Mouse (Mus musculus): ENCODE measurements around the gene Snx1. TPM values are rescaled to one million over a fixed set of nuclear protein-coding genes. Genes with fewer than 3 reads are reported as not detected.

Snx1 gene
- total RNA-seq, 1 experiment, result 42.4 TPM

GRCm38 (mm10) chr9:66125543-66126455, 588 bp downstream of the Snx1 start:
- no peak for DNase-seq (ENCODE audit: low read depth, low spot score)
- no peaks in the 10 kb centered on the region; the same call in 1 of the 2 replicates for H3K36me3 ChIP-seq (ENCODE audit: control insufficient read depth, insufficient read depth, low read length, poor library complexity, severe bottlenecking)
- H3K4me1 ChIP-seq (ENCODE audit: control insufficient read depth in 2 of 2, insufficient read depth in 2 of 2, low read length in 2 of 2, poor library complexity in 1 of 2), result peaks cover 0 to 3% of the 10 kb centered on the region in 2 experiments; a peak in 1 of 4 replicates
- no peak overlapping the region for H3K27ac ChIP-seq (ENCODE audit: insufficient read depth, low read depth, low read length, poor library complexity, severe bottlenecking)
- H3K4me3 ChIP-seq (ENCODE audit: insufficient read depth in 1 of 2, low read depth in 1 of 2, low read length in 2 of 2, poor library complexity in 1 of 2, severe bottlenecking in 1 of 2), result peak overlapping the region; percentile 72 to 76
- TF ChIP-seq ZC3H11A (IDR thresholded peaks at IDR 0.05; ENCODE audit: borderline replicate concordance, low read depth, low read length) (no peak), CHD2 (IDR thresholded peaks at IDR 0.05; ENCODE audit: low read depth, low read length) (no peak), MAFK (IDR thresholded peaks at IDR 0.05; ENCODE audit: insufficient read depth, low read depth, low read length) (no peak), HCFC1 (IDR thresholded peaks at IDR 0.05; ENCODE audit: borderline replicate concordance, insufficient read depth, low read length) (no peak), ZNF384 (IDR thresholded peaks at IDR 0.05; ENCODE audit: low read depth, low read length) (no peak)
- no peaks in the 10 kb centered on the region for H3K9me3 ChIP-seq (ENCODE audit: control insufficient read depth, insufficient read depth, low read depth, low read length)
- in situ Hi-C loops (cut with MboI; ENCODE audit: low sequenced_read_pairs in 2 of 2, unreplicated experiment in 2 of 2), result no loop called here
- peak overlapping the region; percentile 10; the same call in 1 of the 2 replicates for H3K9ac ChIP-seq (ENCODE audit: insufficient read depth, low read depth, low read length, poor library complexity, severe bottlenecking)

GRCm38 (mm10) chr9:66124681-66125542, 1.5 kb downstream of the Snx1 start:
- H3K27ac ChIP-seq (ENCODE audit: insufficient read depth, low read depth, low read length, poor library complexity, severe bottlenecking), result no peak overlapping the region
- in situ Hi-C loops (cut with MboI; ENCODE audit: low sequenced_read_pairs in 2 of 2, unreplicated experiment in 2 of 2), result no loop called here
- H3K4me3 ChIP-seq (ENCODE audit: insufficient read depth in 1 of 2, low read depth in 1 of 2, low read length in 2 of 2, poor library complexity in 1 of 2, severe bottlenecking in 1 of 2), result peak overlapping the region; percentile 63 to 92
- peak overlapping the region; percentile 19 for H3K9ac ChIP-seq (ENCODE audit: insufficient read depth, low read depth, low read length, poor library complexity, severe bottlenecking)
- DNase-seq (ENCODE audit: low read depth, low spot score), result peak; percentile 96
- no peaks in the 10 kb centered on the region for H3K36me3 ChIP-seq (ENCODE audit: control insufficient read depth, insufficient read depth, low read length, poor library complexity, severe bottlenecking)
- H3K9me3 ChIP-seq (ENCODE audit: control insufficient read depth, insufficient read depth, low read depth, low read length), result no peaks in the 10 kb centered on the region
- TF ChIP-seq HCFC1 (IDR thresholded peaks at IDR 0.05; ENCODE audit: borderline replicate concordance, insufficient read depth, low read length) (peak; percentile 84), CHD2 (IDR thresholded peaks at IDR 0.05; ENCODE audit: low read depth, low read length) (no peak), ZNF384 (IDR thresholded peaks at IDR 0.05; ENCODE audit: low read depth, low read length) (peak; percentile 62; the same call in 1 of the 2 replicates)
- H3K4me1 ChIP-seq (ENCODE audit: control insufficient read depth in 2 of 2, insufficient read depth in 2 of 2, low read length in 2 of 2, poor library complexity in 1 of 2), result peaks cover 0 to 3% of the 10 kb centered on the region in 2 experiments; a peak in 1 of 4 replicates

- H3K9me3 ChIP-seq (ENCODE audit: control insufficient read depth, insufficient read depth, low read depth, low read length), result no peaks in the 10 kb centered on the region
- no peak overlapping the region for H3K27ac ChIP-seq (ENCODE audit: insufficient read depth, low read depth, low read length, poor library complexity, severe bottlenecking)
- H3K9ac ChIP-seq (ENCODE audit: insufficient read depth, low read depth, low read length, poor library complexity, severe bottlenecking), result peak overlapping the region; percentile 19
- H3K4me3 ChIP-seq (ENCODE audit: insufficient read depth in 1 of 2, low read depth in 1 of 2, low read length in 2 of 2, poor library complexity in 1 of 2, severe bottlenecking in 1 of 2), result peak overlapping the region; percentile 63 to 92
- peaks cover 0 to 3% of the 10 kb centered on the region in 2 experiments; a peak in 1 of 4 replicates for H3K4me1 ChIP-seq (ENCODE audit: control insufficient read depth in 2 of 2, insufficient read depth in 2 of 2, low read length in 2 of 2, poor library complexity in 1 of 2)
- H3K36me3 ChIP-seq (ENCODE audit: control insufficient read depth, insufficient read depth, low read length, poor library complexity, severe bottlenecking), result no peaks in the 10 kb centered on the region
- DNase-seq (ENCODE audit: low read depth, low spot score), result no peak
- in situ Hi-C loops (cut with MboI; ENCODE audit: low sequenced_read_pairs in 2 of 2, unreplicated experiment in 2 of 2), result no loop called here
- TF ChIP-seq HCFC1 (IDR thresholded peaks at IDR 0.05; ENCODE audit: borderline replicate concordance, insufficient read depth, low read length) (no peak), MAFK (IDR thresholded peaks at IDR 0.05; ENCODE audit: insufficient read depth, low read depth, low read length) (no peak), CHD2 (IDR thresholded peaks at IDR 0.05; ENCODE audit: low read depth, low read length) (no peak)
These were observed 2.3 kb downstream of the Snx1 start for GRCm38 (mm10) chr9:66124111-66124531.

- no peak for TF ChIP-seq HCFC1 (IDR thresholded peaks at IDR 0.05; ENCODE audit: borderline replicate concordance, insufficient read depth, low read length)
- no peak for TF ChIP-seq ZNF384 (IDR thresholded peaks at IDR 0.05; ENCODE audit: low read depth, low read length)
- no peak for TF ChIP-seq ZC3H11A (IDR thresholded peaks at IDR 0.05; ENCODE audit: borderline replicate concordance, low read depth, low read length)
- TF ChIP-seq MAFK (IDR thresholded peaks at IDR 0.05; ENCODE audit: insufficient read depth, low read depth, low read length), result no peak
- TF ChIP-seq CHD2 (IDR thresholded peaks at IDR 0.05; ENCODE audit: low read depth, low read length), result no peak
- Histone ChIP-seq H3K36me3 (ENCODE audit: control insufficient read depth, insufficient read depth, low read length, poor library complexity, severe bottlenecking) (no peaks in the 10 kb centered on the region), H3K27ac (ENCODE audit: insufficient read depth, low read depth, low read length, poor library complexity, severe bottlenecking) (no peak overlapping the region), H3K9me3 (ENCODE audit: control insufficient read depth, insufficient read depth, low read depth, low read length) (no peaks in the 10 kb centered on the region), H3K9ac (ENCODE audit: insufficient read depth, low read depth, low read length, poor library complexity, severe bottlenecking) (no peak overlapping the region), H3K4me3 (ENCODE audit: insufficient read depth in 1 of 2, low read depth in 1 of 2, low read length in 2 of 2, poor library complexity in 1 of 2, severe bottlenecking in 1 of 2) (peak overlapping the region in 1 of 2 experiments; percentile 92; a peak in 2 of 4 replicates), H3K4me1 (ENCODE audit: control insufficient read depth in 2 of 2, insufficient read depth in 2 of 2, low read length in 2 of 2, poor library complexity in 1 of 2) (peaks cover 0 to 3% of the 10 kb centered on the region in 2 experiments; a peak in 1 of 4 replicates)
- DNase-seq (ENCODE audit: low read depth, low spot score), result no peak
- in situ Hi-C loops (cut with MboI; ENCODE audit: low sequenced_read_pairs in 2 of 2, unreplicated experiment in 2 of 2), result no loop called here
These were observed 2.7 kb downstream of the Snx1 start for GRCm38 (mm10) chr9:66123648-66124047.

Data from ES-E14 (cell line).